Mouse (Mus musculus) megakaryocyte, adult 5-6 weeks (primary cell): ENCODE measurements around the gene Pitpnm2. TPM values are rescaled to one million over a fixed set of nuclear protein-coding genes. Genes with fewer than 3 reads are reported as not detected.
"Not testable (repeated sequence)": the region's sequence is repeated elsewhere in the genome, so short reads cannot be mapped to it uniquely, and the experiment has no call there.

Experiments
- ATAC-seq: 2 replicates; pipeline ENCODE4 v1.8.0; 2016; ENCODE audit warnings: mild to moderate bottlenecking, inconsistent platforms; ENCODE audit not compliant: poor library complexity, severe bottlenecking
- total RNA-seq, 2 experiments: library from RNA; stranded (forward) in 1 of 2; stranded (reverse) in 1 of 2; fragments of 153-499, 151-499 nt in 1 of 2; fragments of 221-1000, 200-1000 nt in 1 of 2; gene quantifications; 2 replicates each; pipeline versions ENCODE4 v1.2.3 to v1.2.4; 2015 to 2017

Pitpnm2 gene
- total RNA-seq, 2 experiments from 2014 or later, result 1.2 to 3.3 TPM

GRCm38 (mm10) chr5:124223574-124223973, 26.0 kb downstream of the Pitpnm2 start:
- ATAC-seq, result no peak

GRCm38 (mm10) chr5:124222696-124223095, 26.9 kb downstream of the Pitpnm2 start:
- no peak for ATAC-seq

GRCm38 (mm10) chr5:124221736-124222040, 27.9 kb downstream of the Pitpnm2 start:
- no peak for ATAC-seq

GRCm38 (mm10) chr5:124221037-124221735, 28.4 kb downstream of the Pitpnm2 start:
- ATAC-seq, result no peak

- no peak for ATAC-seq
These were observed 29.0 kb downstream of the Pitpnm2 start for GRCm38 (mm10) chr5:124220551-124220950.

- ATAC-seq, result no peak
These were observed 30.1 kb downstream of the Pitpnm2 start for GRCm38 (mm10) chr5:124219431-124219830.

GRCm38 (mm10) chr5:124218986-124219385, 30.6 kb downstream of the Pitpnm2 start:
- no peak for ATAC-seq

- ATAC-seq, result no peak
These were observed 31.9 kb downstream of the Pitpnm2 start for GRCm38 (mm10) chr5:124217566-124218249.

- ATAC-seq, result not testable (repeated sequence)
These were observed 32.5 kb downstream of the Pitpnm2 start for GRCm38 (mm10) chr5:124217092-124217491.

GRCm38 (mm10) chr5:124216403-124216802, 33.2 kb downstream of the Pitpnm2 start:
- no peak for ATAC-seq

GRCm38 (mm10) chr5:124215647-124216046, 33.9 kb downstream of the Pitpnm2 start:
- ATAC-seq, result no peak

- ATAC-seq, result peak; percentile 40; the same call in 1 of the 2 replicates
These were observed 34.9 kb downstream of the Pitpnm2 start for GRCm38 (mm10) chr5:124214516-124215145.

- no peak for ATAC-seq
These were observed 35.7 kb downstream of the Pitpnm2 start for GRCm38 (mm10) chr5:124213588-124214469.

GRCm38 (mm10) chr5:124211669-124212068, 37.9 kb downstream of the Pitpnm2 start:
- ATAC-seq, result no peak

GRCm38 (mm10) chr5:124211234-124211633, 38.3 kb downstream of the Pitpnm2 start:
- ATAC-seq, result no peak

GRCm38 (mm10) chr5:124210281-124211016, 39.1 kb downstream of the Pitpnm2 start:
- ATAC-seq, result no peak

GRCm38 (mm10) chr5:124209850-124210249, 39.7 kb downstream of the Pitpnm2 start:
- ATAC-seq, result no peak

GRCm38 (mm10) chr5:124208030-124208429, 41.5 kb downstream of the Pitpnm2 start:
- ATAC-seq, result no peak

GRCm38 (mm10) chr5:124206481-124207038, 43.0 kb downstream of the Pitpnm2 start:
- ATAC-seq, result no peak

GRCm38 (mm10) chr5:124205809-124206380, 43.7 kb downstream of the Pitpnm2 start:
- ATAC-seq, result no peak
